Mouse (Mus musculus) macrophage (primary cell): Measurements from ENCODE around the gene Etv4. TPM values are rescaled to one million over a fixed set of nuclear protein-coding genes. Genes with fewer than 3 reads are reported as not detected.

Experiments used
- H3K27ac ChIP-seq: fragments of 350-480 bp; formaldehyde crosslinking; 2 replicates; pipeline ENCODE4 v1.9.0; 2021
- H3K36me3 ChIP-seq: fragments of 350-480 bp; formaldehyde crosslinking; 2 replicates; pipeline ENCODE4 v1.9.0; 2021; ENCODE audit errors: inconsistent target
- H3K4me3 ChIP-seq: fragments of 350-480 bp; formaldehyde crosslinking; 2 replicates; pipeline ENCODE4 v1.9.0; 2021; ENCODE audit errors: inconsistent target
- H3K79me2 ChIP-seq: fragments of 350-480 bp; formaldehyde crosslinking; 2 replicates; pipeline ENCODE4 v1.9.0; 2021; ENCODE audit errors: inconsistent target
- WGBS: methylation state at CpG from one replicate; pipeline ENCODE4 v1.1.7; 2026; ENCODE audit warnings: inconsistent platforms; ENCODE audit not compliant: missing documents; 5-methylcytosine and 5-hydroxymethylcytosine counted together
- polyA plus RNA-seq: library from polyadenylated mRNA; stranded (reverse); fragments of 250-400 nt; gene quantifications from 3 replicates; pipeline ENCODE4 v1.2.4, GENCODE M21; 2018; ENCODE audit warnings: inconsistent platforms

The Etv4 gene
- polyA plus RNA-seq, 1 experiment from 2014 or later = not detected

GRCm38 (mm10) chr11:101770266-101770665 lies 14.9 kb downstream of the Etv4 start:
- H3K36me3 ChIP-seq = peaks cover 33% of the 10 kb centered on the region
- no peaks in the 10 kb centered on the region for H3K79me2 ChIP-seq
- 95% methylated on average over 12 of the region's 12 CpGs for WGBS
- H3K27ac ChIP-seq = no peak overlapping the region
- no peak overlapping the region for H3K4me3 ChIP-seq

GRCm38 (mm10) chr11:101768721-101769120 lies 16.4 kb downstream of the Etv4 start:
- H3K79me2 ChIP-seq = no peaks in the 10 kb centered on the region
- WGBS = 84% methylated on average over 5 of the region's 6 CpGs
- peaks cover 42% of the 10 kb centered on the region for H3K36me3 ChIP-seq

GRCm38 (mm10) chr11:101767326-101767725 lies 17.8 kb downstream of the Etv4 start:
- Histone ChIP-seq H3K4me3 (no peak overlapping the region), H3K36me3 (peaks cover 48% of the 10 kb centered on the region), H3K79me2 (no peaks in the 10 kb centered on the region), H3K27ac (no peak overlapping the region)
- WGBS = 89% methylated on average over 5 of the region's 5 CpGs

More at GRCm38 (mm10) chr11:101768721-101769120, 16.4 kb downstream of the Etv4 start:
- no peak overlapping the region for H3K27ac ChIP-seq
- H3K4me3 ChIP-seq = no peak overlapping the region

- Histone ChIP-seq H3K27ac (no peak overlapping the region), H3K4me3 (no peak overlapping the region), H3K36me3 (peaks cover 57% of the 10 kb centered on the region), H3K79me2 (no peaks in the 10 kb centered on the region)
- 93% methylated on average over 8 of the region's 8 CpGs for WGBS
Observed at GRCm38 (mm10) chr11:101764546-101764945, 20.6 kb downstream of the Etv4 start.

GRCm38 (mm10) chr11:101763723-101764122 lies 21.4 kb downstream of the Etv4 start:
- H3K79me2 ChIP-seq = no peaks in the 10 kb centered on the region
- no peak overlapping the region for H3K27ac ChIP-seq
- WGBS = 68% methylated on average over 7 of the region's 7 CpGs
- H3K36me3 ChIP-seq = peaks cover 57% of the 10 kb centered on the region
- no peak overlapping the region for H3K4me3 ChIP-seq

GRCm38 (mm10) chr11:101759530-101759929 lies 25.6 kb downstream of the Etv4 start:
- 33% methylated on average over 3 of the region's 3 CpGs for WGBS
- no peak overlapping the region for H3K27ac ChIP-seq
- no peak overlapping the region for H3K4me3 ChIP-seq
- H3K36me3 ChIP-seq = peaks cover 56% of the 10 kb centered on the region
- H3K79me2 ChIP-seq = no peaks in the 10 kb centered on the region

- Histone ChIP-seq H3K27ac (no peak overlapping the region), H3K79me2 (no peaks in the 10 kb centered on the region), H3K4me3 (no peak overlapping the region), H3K36me3 (peaks cover 59% of the 10 kb centered on the region)
- WGBS = 77% methylated on average over 5 of the region's 5 CpGs
Observed at GRCm38 (mm10) chr11:101758431-101758830, 26.7 kb downstream of the Etv4 start.

GRCm38 (mm10) chr11:101757366-101757765 lies 27.8 kb downstream of the Etv4 start:
- Histone ChIP-seq H3K36me3 (peaks cover 64% of the 10 kb centered on the region), H3K4me3 (no peak overlapping the region), H3K27ac (no peak overlapping the region), H3K79me2 (no peaks in the 10 kb centered on the region)
- WGBS = 93% methylated on average over 8 of the region's 8 CpGs

GRCm38 (mm10) chr11:101756616-101757015 lies 28.6 kb downstream of the Etv4 start:
- 91% methylated on average over 8 of the region's 8 CpGs for WGBS
- Histone ChIP-seq H3K79me2 (no peaks in the 10 kb centered on the region), H3K36me3 (peaks cover 64% of the 10 kb centered on the region), H3K27ac (no peak overlapping the region), H3K4me3 (no peak overlapping the region)

- peaks cover 32% of the 10 kb centered on the region for H3K36me3 ChIP-seq
- H3K4me3 ChIP-seq = peak overlapping the region; percentile 98
- WGBS = 31% methylated on average over 8 of the region's 9 CpGs
- H3K79me2 ChIP-seq = peaks cover 21% of the 10 kb centered on the region
- peak overlapping the region; percentile 68 for H3K27ac ChIP-seq
Observed at GRCm38 (mm10) chr11:101733596-101733995, 51.6 kb downstream of the Etv4 start.

GRCm38 (mm10) chr11:101732518-101733440 lies 52.4 kb downstream of the Etv4 start, which contains the start of gene Dhx8:
Dhx8 (plus strand) TSS chr11:101732919.
- peaks cover 21% of the 10 kb centered on the region for H3K79me2 ChIP-seq
- under 1% methylated on average over 51 of the region's 51 CpGs for WGBS
- H3K4me3 ChIP-seq = peak within 1 kb of the TSS; percentile 98
- peak within 1 kb of the TSS; percentile 68 for H3K27ac ChIP-seq
- peaks cover 24% of the 10 kb centered on the region for H3K36me3 ChIP-seq

GRCm38 (mm10) chr11:101729308-101729707 lies 55.9 kb downstream of the Etv4 start:
- Histone ChIP-seq H3K4me3 (no peak overlapping the region), H3K27ac (no peak overlapping the region), H3K79me2 (peaks cover 14% of the 10 kb centered on the region), H3K36me3 (no peaks in the 10 kb centered on the region)
- 81% methylated on average over 3 of the region's 3 CpGs for WGBS

GRCm38 (mm10) chr11:101726765-101727164 lies 58.4 kb downstream of the Etv4 start:
- Histone ChIP-seq H3K27ac (no peak overlapping the region), H3K36me3 (no peaks in the 10 kb centered on the region), H3K79me2 (no peaks in the 10 kb centered on the region), H3K4me3 (no peak overlapping the region)
- 100% methylated on average over 2 of the region's 2 CpGs for WGBS

- no peaks in the 10 kb centered on the region for H3K36me3 ChIP-seq
- no peak overlapping the region for H3K4me3 ChIP-seq
- WGBS = 82% methylated on average over 8 of the region's 8 CpGs
- H3K79me2 ChIP-seq = no peaks in the 10 kb centered on the region
- H3K27ac ChIP-seq = no peak overlapping the region
Observed at GRCm38 (mm10) chr11:101725043-101725442, 60.1 kb downstream of the Etv4 start.

GRCm38 (mm10) chr11:101719986-101720520 lies 65.1 kb downstream of the Etv4 start:
- no peaks in the 10 kb centered on the region for H3K79me2 ChIP-seq
- no peak overlapping the region for H3K27ac ChIP-seq
- no peaks in the 10 kb centered on the region for H3K36me3 ChIP-seq
- no peak overlapping the region for H3K4me3 ChIP-seq
- WGBS = 87% methylated on average over 21 of the region's 21 CpGs
